Mouse (Mus musculus): ENCODE measurements around the gene Tbc1d2.

Tbc1d2 gene

GRCm38 (mm10) chr4:46650086-46650753 is at the start of gene Tbc1d2:
TSS of gene Tbc1d2 (minus strand) at chr4:46650209.
- peak; percentile 83 for DNase-seq (ENCODE audit: low read depth, low spot score)

GRCm38 (mm10) chr4:46696467-46696866 is 46.5 kb upstream of the Tbc1d2 start:
- DNase-seq (ENCODE audit: low read depth, low spot score) = no peak

GRCm38 (mm10) chr4:46690565-46690964 is 40.6 kb upstream of the Tbc1d2 start:
- DNase-seq (ENCODE audit: low read depth, low spot score) = no peak

- DNase-seq (ENCODE audit: low read depth, low spot score) = no peak
These were observed 40.0 kb upstream of the Tbc1d2 start for GRCm38 (mm10) chr4:46690023-46690420.

- peak; percentile 49 for DNase-seq (ENCODE audit: low read depth, low spot score)
These were observed 39.5 kb upstream of the Tbc1d2 start for GRCm38 (mm10) chr4:46689397-46690022.

GRCm38 (mm10) chr4:46688213-46688832 is 38.3 kb upstream of the Tbc1d2 start:
- DNase-seq (ENCODE audit: low read depth, low spot score) = no peak

- no peak for DNase-seq (ENCODE audit: low read depth, low spot score)
These were observed 34.2 kb upstream of the Tbc1d2 start for GRCm38 (mm10) chr4:46684160-46684559.

- no peak for DNase-seq (ENCODE audit: low read depth, low spot score)
These were observed 26.6 kb upstream of the Tbc1d2 start for GRCm38 (mm10) chr4:46676646-46677045.

GRCm38 (mm10) chr4:46675992-46676391 is 26.0 kb upstream of the Tbc1d2 start:
- DNase-seq (ENCODE audit: low read depth, low spot score) = no peak

- DNase-seq (ENCODE audit: low read depth, low spot score) = no peak
These were observed 25.3 kb upstream of the Tbc1d2 start for GRCm38 (mm10) chr4:46675272-46675785.

- no peak for DNase-seq (ENCODE audit: low read depth, low spot score)
These were observed 18.6 kb upstream of the Tbc1d2 start for GRCm38 (mm10) chr4:46668620-46669019.

- DNase-seq (ENCODE audit: low read depth, low spot score) = no peak
These were observed 16.4 kb upstream of the Tbc1d2 start for GRCm38 (mm10) chr4:46666420-46666819.

- DNase-seq (ENCODE audit: low read depth, low spot score) = no peak
These were observed 15.4 kb upstream of the Tbc1d2 start for GRCm38 (mm10) chr4:46665371-46665774.

- no peak for DNase-seq (ENCODE audit: low read depth, low spot score)
These were observed 14.4 kb upstream of the Tbc1d2 start for GRCm38 (mm10) chr4:46664123-46665009.

GRCm38 (mm10) chr4:46661433-46661832 is 11.4 kb upstream of the Tbc1d2 start:
- DNase-seq (ENCODE audit: low read depth, low spot score) = no peak

GRCm38 (mm10) chr4:46658946-46659345 is 8.9 kb upstream of the Tbc1d2 start:
- no peak for DNase-seq (ENCODE audit: low read depth, low spot score)

- peak; percentile 37 for DNase-seq (ENCODE audit: low read depth, low spot score)
These were observed 7.1 kb upstream of the Tbc1d2 start for GRCm38 (mm10) chr4:46657116-46657515.

GRCm38 (mm10) chr4:46655956-46656355 is 5.9 kb upstream of the Tbc1d2 start:
- no peak for DNase-seq (ENCODE audit: low read depth, low spot score)

- DNase-seq (ENCODE audit: low read depth, low spot score) = no peak
These were observed 5.3 kb upstream of the Tbc1d2 start for GRCm38 (mm10) chr4:46655298-46655697.

GRCm38 (mm10) chr4:46649161-46649560 is 848 bp downstream of the Tbc1d2 start:
- no peak for DNase-seq (ENCODE audit: low read depth, low spot score)

GRCm38 (mm10) chr4:46643676-46644112 is 6.3 kb downstream of the Tbc1d2 start:
- no peak for DNase-seq (ENCODE audit: low read depth, low spot score)

All from retina, adult 2 months (tissue).